Mouse (Mus musculus): Measurements from ENCODE around the gene Mrpl21.

Gene Mrpl21

DNA sequence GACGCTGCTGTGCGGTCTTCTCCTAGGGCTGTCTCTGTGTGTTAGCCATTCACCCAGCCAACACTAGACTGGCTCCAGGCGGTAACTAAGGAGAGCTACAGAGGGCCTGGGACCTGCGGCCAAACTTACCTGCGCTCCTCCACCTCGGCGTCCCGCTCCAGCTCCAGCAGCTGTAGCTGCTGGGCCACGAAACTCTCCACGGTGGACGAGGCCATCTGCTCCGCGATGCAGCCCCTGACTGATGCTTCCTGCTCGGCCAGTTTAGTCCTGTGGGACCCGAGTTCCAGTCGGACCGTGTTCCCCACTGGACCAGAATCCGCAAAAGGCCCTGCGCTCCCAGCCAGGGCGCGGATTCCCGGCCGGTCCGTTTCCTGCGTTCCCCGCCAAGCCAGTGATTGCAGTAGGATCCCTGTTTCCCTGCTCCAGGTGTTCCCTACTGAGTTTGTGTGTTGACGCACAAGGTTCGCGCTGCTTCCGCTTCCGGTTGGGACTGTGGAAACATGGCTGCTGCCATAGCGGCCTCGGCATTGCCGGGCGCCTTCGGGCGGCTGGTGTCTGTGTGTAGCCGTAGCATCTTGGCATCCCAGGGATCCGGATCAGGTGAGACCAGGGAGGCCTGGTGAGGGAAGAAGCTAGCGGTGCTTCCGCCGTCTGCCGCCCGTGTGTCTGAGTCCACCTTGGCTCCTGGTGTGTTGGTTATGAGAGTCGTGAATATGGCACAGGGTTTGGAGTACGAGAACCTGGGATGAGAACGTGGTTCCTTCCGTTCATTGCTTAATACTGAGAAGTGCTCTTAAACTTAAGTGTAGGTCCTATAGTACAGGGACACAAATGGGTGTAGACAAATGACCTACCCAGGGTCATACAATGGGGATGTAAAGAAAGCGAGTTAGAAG lies at the start of gene Mrpl21, which contains the start of gene Ighmbp2:
Gene Mrpl21 (plus strand): TSS at position 330 of the 896 bp plus-strand sequence.
Gene Ighmbp2 (minus strand): TSS at position 446 of the 896 bp plus-strand sequence.
- DNase-seq (ENCODE audit: extremely low spot score, low read depth, low spot score), result peak; percentile 74

DNA sequence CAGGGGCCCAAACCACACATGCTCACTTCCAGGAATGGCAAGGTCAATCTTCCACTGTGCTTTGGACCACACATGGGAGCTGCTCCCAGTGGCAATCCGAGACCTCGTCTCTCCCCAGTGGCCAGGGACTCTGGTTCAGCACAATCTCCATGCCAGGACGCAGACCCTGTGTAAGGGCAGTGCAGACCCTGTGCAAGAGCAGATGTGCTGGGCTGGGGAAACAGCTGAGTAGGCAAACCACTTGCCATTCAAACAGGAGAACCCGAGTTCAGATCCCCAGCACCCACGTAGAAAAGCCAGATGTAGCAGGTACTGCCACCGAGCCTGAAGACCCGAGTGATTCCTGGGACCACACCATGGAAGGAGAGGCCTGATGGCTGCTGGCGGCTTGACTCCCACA lies 22.7 kb upstream of the Mrpl21 start:
- no peak for DNase-seq (ENCODE audit: extremely low spot score, low read depth, low spot score)

DNA sequence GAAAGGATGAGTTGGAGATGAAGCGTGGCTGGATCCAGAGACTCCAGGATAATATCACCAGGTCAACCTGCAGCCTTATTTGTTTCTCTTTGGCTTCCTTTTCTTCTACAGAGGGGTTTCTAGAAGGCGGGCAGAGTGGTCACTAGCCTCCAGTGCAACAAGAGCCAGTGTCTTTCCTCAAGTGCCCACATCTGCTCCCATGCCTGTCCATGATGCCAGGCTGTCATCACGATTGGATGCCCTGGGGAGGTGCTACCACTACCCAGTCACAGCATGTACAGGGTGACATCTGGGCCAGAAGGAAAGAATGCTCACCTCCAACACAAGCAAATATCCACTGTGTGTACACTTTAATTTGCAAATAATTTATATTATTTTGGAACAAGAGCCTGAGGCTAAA lies 22.1 kb upstream of the Mrpl21 start:
- DNase-seq (ENCODE audit: extremely low spot score, low read depth, low spot score), result no peak

DNA sequence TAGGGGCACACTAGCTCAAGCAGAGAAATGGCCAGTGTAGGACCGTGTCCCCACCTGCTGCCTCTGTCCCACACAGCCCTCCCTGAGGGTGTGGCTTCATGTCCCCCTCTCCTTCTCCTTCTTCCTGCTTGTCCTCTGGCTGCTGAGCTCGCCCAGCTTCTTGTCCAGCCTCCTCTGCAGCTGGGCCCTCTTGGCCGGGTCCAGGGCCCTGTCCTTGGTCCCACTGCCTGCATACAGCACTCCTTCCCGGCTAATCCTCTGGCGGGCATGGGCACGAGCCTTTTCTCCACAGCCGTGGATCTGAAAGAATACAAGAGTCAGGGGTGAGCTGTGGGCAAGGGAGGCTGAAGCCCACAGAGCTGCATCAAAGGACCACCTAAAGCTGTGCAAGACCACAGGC lies 21.4 kb upstream of the Mrpl21 start:
- DNase-seq (ENCODE audit: extremely low spot score, low read depth, low spot score), result no peak

DNA sequence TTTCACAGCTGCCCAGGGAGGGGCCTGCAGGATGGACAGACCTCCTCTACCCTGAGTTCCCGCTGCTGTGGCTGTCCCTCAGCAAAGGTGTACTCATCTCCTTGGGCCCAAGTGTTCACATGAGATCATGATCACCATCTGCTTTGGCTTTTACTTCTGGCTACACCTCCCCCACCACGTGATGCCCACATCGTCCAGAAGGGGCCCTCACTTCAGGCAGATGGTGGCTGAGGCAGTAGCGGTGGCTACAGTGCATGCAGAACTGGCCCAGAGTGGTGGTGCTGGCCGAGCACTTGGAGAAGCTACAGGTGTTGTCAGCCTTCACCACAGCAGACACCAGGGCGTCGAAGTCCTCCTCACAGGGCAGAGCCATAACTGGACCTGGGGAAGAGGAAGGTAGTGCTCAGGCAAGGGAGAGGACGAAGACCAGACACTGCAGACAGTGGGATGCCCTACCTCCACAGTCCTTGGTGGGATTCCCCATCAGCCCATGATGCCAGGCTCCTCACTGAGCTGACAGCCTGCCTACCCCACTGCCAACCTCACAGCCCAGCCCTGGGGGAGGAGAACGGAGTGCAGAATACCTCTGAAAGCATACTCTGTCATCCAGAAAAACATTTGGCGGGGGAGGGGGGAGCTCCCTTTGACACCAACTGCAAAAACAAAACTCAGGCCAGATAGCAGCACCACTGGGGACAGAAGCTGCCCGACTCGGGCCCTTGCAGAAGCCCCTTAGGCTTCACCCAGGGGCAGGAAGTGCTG lies 20.8 kb upstream of the Mrpl21 start:
- DNase-seq (ENCODE audit: extremely low spot score, low read depth, low spot score), result no peak

DNA sequence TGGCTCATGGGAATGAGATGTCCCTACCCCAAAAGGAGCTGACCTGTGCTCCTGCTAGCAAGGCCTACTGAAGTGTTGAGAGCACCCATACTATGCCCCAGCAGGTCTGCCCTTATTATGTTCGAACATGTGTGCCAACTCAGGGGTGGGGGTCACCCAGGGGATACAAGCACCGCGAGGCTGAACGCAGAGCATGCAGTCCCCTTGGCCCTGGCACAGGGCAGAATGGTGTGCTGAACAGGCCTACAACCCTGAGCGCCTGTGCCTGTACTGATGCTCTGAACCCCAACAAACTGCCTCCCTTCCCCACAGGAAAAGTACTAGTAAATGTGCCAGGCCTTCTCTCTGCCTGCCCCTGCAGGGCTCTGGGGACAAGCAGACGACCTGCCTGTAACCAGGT lies 18.4 kb upstream of the Mrpl21 start:
- no peak for DNase-seq (ENCODE audit: extremely low spot score, low read depth, low spot score)

DNA sequence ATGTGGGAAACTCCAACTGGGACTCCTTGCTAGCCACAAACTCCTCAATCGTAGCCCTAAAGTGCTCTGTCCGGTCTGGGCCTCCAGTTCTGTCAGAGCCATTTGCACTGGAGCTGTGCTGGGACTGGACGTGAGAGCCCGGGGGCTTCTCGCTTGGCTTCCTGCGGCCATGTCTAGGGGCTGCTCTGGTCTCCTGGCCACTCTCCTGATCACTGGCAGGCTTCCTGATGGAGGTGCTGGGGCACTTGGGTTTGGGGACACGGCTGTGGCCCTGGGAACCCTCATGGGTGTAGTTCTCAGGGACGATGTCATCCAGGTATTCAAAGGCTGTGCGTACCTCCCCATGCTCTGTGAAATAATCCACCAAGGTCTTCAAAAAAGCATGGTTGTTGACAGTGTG lies 17.5 kb upstream of the Mrpl21 start:
- DNase-seq (ENCODE audit: extremely low spot score, low read depth, low spot score), result no peak

DNA sequence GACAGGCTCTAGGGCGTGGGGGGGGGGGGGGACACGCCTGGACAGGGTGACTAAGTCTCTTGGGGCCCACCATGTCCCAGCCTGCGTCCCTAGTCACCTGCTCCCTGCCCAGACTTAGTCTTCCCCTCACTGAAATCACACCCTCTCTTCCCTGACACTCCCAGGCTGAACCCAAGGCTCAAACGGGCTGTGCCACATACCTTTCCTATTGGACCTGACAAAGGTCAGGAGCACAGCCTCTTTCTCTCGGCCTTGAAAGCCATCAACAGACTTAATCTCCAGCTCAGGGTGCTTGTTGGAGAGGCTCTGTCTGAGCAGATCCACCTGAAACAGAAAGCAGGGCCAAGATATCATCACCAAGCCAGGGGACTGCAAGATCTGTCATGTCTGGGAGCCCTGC lies 16.6 kb upstream of the Mrpl21 start:
- DNase-seq (ENCODE audit: extremely low spot score, low read depth, low spot score), result no peak

DNA sequence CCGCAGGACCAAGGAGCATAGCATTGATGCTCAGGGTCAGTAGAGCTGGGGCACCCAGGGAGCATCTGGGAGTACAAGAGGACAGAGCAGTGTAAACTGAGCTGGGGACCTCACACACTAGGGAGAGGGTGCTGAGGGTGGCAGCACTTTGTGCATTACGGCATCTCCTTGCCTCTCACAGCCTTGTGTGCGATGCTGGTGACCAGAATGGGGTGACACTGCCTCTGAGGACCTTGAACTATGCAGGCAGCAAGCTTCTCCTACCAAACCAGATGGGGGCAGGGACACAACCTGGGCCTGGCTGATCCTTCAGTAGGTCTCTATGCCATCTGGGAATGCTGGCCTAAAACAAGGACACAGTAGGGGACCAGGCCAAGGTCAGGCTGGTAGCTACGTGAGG lies 16.0 kb upstream of the Mrpl21 start:
- DNase-seq (ENCODE audit: extremely low spot score, low read depth, low spot score), result no peak

DNA sequence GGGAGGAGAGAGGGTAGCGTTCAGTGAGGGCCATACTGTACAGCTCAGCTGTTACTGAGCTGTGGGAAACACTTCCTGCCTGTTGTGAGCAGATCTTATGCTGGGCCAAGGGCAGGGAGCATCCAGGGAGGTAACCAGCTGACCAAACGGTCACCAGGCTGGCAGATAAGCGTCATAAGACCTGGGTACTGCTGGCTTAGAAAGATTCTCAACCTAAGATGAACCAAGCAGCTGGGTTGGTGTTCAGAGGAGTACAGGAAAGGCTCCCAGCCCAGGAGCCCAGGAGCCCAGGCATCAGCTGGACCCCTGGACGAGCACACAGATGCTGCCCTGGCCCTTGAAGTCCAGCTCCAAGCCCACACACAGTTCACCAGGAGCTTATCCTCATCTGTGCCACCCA lies 15.4 kb upstream of the Mrpl21 start:
- no peak for DNase-seq (ENCODE audit: extremely low spot score, low read depth, low spot score)

DNA sequence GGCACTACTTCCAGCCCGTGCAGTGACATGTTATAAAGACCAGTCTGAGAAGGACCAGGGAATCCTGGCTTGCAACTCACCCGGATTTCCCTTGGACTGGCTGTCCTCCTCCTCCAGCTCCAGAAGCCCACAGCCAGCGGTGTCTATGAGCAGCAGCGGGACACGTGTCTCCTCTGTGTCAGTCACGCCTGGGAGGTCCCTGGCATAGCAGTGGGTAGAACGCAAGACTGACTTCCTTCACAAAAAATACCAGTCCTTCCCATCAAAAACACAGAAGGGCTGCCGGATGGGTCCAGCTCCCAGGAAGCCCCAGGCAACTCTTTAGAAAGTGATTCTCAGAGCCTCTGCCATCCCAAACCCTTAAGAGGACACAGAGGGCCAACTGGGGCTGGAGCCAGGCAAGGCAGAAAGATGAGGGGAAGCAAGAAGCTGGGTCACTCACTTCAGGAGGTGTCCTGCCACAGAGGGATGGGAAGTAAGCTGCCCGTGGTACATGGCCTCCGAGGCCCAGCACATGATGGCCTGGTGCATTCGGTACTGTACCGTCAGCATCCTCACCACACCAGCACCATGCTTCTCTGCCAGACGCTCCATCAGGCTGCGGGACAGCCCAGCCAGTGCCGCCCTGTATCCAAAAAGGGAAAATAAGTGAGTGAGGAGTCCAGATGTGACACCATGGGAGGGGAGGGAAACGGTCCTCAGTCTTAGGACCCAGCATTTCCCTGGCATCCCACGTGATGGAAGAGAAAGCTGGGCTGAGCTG lies 14.3 kb upstream of the Mrpl21 start:
- DNase-seq (ENCODE audit: extremely low spot score, low read depth, low spot score), result no peak

DNA sequence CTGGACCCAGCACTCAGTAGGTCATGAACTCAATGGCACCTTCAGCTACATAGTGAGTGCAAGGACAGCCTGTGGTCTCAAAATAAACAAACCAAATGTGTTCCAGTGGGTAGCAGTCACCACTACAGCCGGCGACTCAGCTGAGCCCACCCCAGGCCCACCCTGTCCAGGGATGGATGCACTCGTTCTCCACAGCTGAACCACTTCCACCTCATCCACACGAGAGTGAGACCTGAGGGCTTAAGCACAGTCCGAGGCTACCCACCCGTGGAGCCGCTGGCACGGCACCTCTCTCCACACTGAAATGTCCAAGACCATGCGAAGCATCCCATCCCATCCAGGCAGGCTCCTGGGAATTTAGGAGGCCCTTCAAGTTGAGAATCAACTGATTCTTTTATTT lies 13.4 kb upstream of the Mrpl21 start:
- no peak for DNase-seq (ENCODE audit: extremely low spot score, low read depth, low spot score)

DNA sequence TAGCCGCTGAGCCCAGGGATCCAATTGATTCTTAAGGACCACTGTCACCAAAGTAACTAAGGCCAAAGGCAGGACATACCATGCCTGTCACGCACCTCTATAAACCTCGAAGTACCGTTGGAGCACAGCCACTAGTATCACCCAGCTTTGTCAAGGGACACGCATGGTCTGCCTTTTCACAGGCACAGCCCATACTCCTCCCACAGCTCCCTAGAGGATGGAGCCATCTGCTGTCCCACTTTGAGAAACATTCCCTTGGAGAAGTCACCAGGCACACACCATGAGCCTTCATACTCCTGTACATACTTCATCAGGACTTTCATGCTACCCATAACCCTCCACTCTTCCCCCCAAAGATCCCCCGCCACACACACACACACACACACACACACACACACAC lies 12.9 kb upstream of the Mrpl21 start:
- no peak for DNase-seq (ENCODE audit: extremely low spot score, low read depth, low spot score)

DNA sequence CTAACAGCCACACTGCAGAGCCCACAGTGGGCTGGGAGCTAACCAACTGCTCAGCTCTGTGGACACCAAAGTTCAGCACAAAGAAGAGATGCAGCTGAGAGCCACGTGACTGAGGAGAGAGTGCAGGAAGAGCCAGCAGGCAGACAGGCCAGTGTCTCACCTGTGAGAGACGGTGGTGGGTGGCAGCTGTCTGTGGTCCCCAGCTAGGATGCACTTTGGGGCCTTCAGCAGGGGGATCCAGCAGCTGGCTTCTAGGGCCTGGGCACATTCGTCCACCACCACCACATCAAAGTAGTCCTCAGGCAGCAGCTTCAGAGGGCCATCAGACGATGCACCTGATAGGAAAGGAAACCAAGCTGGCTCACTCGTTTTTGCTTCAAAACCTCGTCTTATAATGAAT lies 11.3 kb upstream of the Mrpl21 start:
- DNase-seq (ENCODE audit: extremely low spot score, low read depth, low spot score), result no peak

DNA sequence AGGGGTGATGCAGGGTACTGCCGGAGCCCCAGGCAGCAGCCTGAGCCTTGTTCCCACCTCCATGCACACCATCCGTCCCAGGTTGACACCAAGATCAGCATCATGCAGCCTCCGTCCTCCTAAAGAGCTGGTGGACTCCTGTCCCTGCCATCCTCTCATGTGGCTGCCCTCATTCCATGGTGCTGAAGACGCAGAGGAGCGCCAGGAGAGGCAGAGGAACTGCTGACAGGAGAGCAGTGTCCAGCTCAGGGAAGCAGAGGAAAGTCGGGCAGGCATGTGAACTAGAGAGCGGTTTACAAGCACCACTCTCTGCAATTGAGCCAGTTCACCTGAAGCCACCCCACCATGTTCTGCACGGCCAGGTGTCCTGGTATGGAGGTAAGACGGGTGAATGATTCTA lies 9.4 kb upstream of the Mrpl21 start:
- no peak for DNase-seq (ENCODE audit: extremely low spot score, low read depth, low spot score)

DNA sequence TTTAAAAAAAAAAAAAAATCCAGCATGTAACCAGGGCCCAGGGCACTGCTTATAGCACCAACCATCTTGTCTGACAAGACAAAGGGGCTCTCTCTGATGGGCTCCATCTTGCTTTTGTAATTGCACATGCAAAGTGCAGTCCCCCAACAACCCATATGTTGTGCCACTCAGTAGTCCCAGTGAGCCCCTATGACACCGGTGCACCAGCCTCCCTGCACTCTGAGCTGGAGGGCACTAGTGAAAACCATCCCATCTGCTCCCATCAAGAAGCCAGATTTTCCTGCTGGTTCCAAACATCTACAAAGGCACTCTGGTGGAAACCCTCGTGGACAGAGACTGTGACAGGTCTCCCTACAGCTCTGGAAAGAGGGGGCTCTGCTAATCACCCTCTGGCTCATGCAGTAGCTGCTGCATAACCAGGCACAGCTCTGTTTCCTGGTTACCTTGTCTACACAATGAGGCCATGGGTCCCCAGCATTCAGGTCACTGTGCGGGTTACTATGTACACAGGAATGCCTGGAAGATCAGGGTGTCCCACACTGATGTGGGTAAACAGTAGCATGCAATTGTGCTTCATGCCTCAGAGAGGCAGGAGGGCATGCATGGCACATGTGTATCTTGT lies 6.8 kb upstream of the Mrpl21 start:
- DNase-seq (ENCODE audit: extremely low spot score, low read depth, low spot score), result no peak

DNA sequence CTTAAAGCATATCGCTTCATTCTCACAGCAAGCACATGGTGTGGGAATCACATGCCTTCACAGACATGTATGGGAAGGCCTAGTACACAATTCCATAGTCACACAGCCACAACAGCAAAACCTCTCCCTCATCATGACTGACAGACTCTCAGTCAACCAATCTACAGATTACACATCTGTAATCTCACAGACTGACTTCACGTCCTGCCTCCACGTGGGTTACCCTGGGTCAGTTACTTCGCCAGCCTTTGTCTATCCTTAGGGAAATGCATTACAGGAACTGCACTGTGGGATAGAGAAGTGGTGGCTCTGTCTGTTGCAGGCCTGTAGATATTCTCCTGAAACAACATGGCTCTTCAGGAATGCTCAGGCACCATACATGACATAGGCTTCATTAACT lies 815 bp upstream of the Mrpl21 start:
- DNase-seq (ENCODE audit: extremely low spot score, low read depth, low spot score), result no peak

DNA sequence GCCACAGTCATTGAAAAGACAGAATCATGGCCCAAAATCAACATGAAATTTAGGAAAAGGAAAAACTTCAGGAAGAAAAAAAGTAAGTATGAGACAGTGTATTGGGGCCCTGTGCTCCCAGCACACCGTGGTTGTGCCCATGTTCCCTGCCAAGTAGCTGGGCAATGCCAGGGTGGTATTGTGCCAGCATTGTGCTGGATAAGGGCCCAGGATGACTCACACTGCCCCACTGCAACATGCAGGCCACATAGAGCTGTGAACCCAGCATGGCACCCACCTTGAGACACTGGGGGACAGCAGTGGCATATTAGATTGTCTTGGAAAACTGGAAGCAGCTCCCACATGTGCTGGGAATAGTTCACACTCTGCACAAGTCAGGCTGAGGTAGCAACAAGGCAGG lies 6.3 kb downstream of the Mrpl21 start:
- DNase-seq (ENCODE audit: extremely low spot score, low read depth, low spot score), result no peak

DNA sequence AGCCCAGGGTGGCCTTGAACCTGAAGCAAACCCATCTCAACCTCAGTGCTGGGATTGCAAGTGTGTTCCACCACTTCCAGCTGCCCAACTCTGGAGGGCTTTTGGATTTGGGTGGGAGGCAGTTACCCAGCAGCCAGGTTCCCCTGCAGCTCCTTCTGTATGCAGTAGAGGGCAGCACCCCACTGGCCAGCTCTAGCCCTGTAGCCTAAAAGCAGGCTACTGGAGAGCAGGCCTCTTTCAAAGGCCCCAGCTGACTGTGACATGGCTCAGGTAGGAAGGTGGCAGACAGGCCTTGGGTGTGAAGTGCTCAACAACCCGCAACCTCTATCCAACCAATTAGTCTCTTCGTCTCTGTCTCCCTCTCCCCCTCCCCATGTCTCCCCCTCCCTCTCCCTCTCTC lies 9.3 kb downstream of the Mrpl21 start:
- DNase-seq (ENCODE audit: extremely low spot score, low read depth, low spot score), result no peak

DNA sequence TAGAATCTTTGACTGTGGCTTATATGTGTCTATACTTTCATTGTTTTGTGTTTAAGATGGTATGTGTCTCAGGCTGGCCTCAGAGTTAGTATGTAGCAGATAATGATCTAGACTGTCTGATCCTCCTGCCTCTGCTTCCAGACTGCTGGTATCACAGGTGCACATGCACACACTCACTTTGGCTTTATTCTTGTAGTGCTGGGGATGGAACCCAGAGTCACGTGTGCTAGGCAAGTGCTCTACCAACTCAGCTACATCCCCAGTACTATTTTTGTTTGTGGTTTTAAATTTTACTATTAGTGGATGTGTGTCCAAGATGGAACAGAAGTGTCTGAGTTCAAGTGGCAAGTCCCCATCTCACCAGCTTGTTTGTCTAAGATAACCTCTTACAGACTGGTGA lies 10.3 kb downstream of the Mrpl21 start:
- DNase-seq (ENCODE audit: extremely low spot score, low read depth, low spot score), result no peak

DNA sequence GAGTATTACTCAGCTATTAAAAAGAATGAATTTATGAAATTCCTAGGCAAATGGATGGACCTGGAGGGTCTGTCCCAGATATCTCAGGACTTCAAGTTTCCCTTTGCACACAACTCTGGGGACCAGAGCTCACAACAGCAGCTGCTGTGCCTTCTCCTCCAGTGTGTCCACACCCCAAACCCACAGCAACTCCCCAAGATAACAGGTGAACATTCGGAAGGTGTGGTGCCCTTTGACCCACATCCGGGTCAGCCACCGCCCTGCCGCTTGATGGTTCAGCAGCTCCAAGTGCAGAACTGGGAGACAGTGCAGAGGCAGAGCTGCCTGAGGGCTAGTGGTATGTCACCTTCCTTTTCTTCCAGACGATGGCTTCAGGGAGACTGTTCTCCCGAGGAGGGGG lies 12.5 kb downstream of the Mrpl21 start:
- no peak for DNase-seq (ENCODE audit: extremely low spot score, low read depth, low spot score)
